Mouse (Mus musculus) CH12.LX (cell line): Measurements from ENCODE around the gene Tcf25.

Experiments
- CHD2 ChIP-seq: IDR thresholded peaks from 2 replicates; pipeline ENCODE4 v1.6.1; 2011; ENCODE audit warnings: low read length, improper control_type of control experiment
- CTCF ChIP-seq, 2 experiments: IDR thresholded peaks in 1 of 2; conservative IDR thresholded peaks in 1 of 2; 2 replicates each; pipeline ENCODE4 v1.5.1; 2011 to 2012; ENCODE audit warnings: low read depth in 2 of 2, low read length in 2 of 2, improper control_type of control experiment in 1 of 2, inconsistent platforms in 1 of 2, mild to moderate bottlenecking in 1 of 2, moderate library complexity in 1 of 2
- ELF1 ChIP-seq: IDR thresholded peaks from 2 replicates; pipeline ENCODE4 v1.6.1; 2014; ENCODE audit warnings: low read depth, mild to moderate bottlenecking, inconsistent platforms, low read length, improper control_type of control experiment
- EP300 ChIP-seq: IDR thresholded peaks from 2 replicates; pipeline ENCODE4 v1.6.1; 2011; ENCODE audit warnings: low read length, improper control_type of control experiment
- ETS1 ChIP-seq: conservative IDR thresholded peaks from 2 replicates; pipeline ENCODE4 v1.6.1; 2012; ENCODE audit warnings: low read depth, mild to moderate bottlenecking, inconsistent platforms, low read length, improper control_type of control experiment, moderate library complexity
- MAFK ChIP-seq: IDR thresholded peaks from 2 replicates; pipeline ENCODE4 v1.6.1; 2011; ENCODE audit warnings: low read length, improper control_type of control experiment; ENCODE audit not compliant: insufficient replicate concordance
- NRF1 ChIP-seq: IDR thresholded peaks from 2 replicates; pipeline ENCODE4 v1.6.1; 2014; ENCODE audit warnings: low read depth, mild to moderate bottlenecking, inconsistent platforms, low read length, improper control_type of control experiment, moderate library complexity
- POLR2A ChIP-seq: IDR thresholded peaks from 2 replicates; pipeline ENCODE4 v1.6.1; 2011; ENCODE audit warnings: low read depth, mild to moderate bottlenecking, improper control_type of control experiment, low read length
- SMC3 ChIP-seq: IDR thresholded peaks from 2 replicates; pipeline ENCODE4 v1.6.1; 2011; ENCODE audit warnings: low read depth, low read length, improper control_type of control experiment
- USF1 ChIP-seq: IDR thresholded peaks from 2 replicates; pipeline ENCODE4 v1.6.1; 2014; ENCODE audit warnings: low read depth, mild to moderate bottlenecking, inconsistent platforms, low read length, improper control_type of control experiment
- USF2 ChIP-seq: conservative IDR thresholded peaks from 2 replicates; pipeline ENCODE4 v1.6.1; 2011; ENCODE audit warnings: low read depth, low read length, improper control_type of control experiment

DNA sequence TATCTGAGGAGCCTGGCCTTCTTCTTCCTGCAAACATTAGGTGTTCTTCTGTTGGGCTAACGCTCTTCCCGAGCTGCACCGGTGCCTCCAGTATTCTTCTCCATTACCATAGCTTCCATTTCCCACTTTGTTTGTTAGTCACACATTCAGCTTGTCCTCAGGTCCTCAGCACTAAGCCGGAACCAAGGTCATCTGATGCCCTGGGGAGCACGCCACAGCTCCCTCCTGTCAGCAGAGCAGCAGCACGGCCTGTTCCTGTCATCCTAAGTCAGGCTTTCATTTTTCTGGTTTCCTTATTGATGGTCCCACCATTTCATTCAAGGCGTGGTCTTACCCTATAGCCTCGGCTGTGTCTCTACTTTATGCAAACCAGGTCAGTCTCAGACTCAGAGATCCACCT lies 14.2 kb downstream of the Tcf25 start:
- no peak for TF ChIP-seq ELF1
- no peak for TF ChIP-seq EP300
- no peak for TF ChIP-seq CTCF (conservative IDR thresholded peaks at IDR 0.05 in 1 of 2, IDR thresholded peaks at IDR 0.05 in 1 of 2; ENCODE audit: low read depth in 2 of 2, low read length in 2 of 2)
- TF ChIP-seq CHD2 = no peak
- TF ChIP-seq USF2 = no peak
- TF ChIP-seq POLR2A = no peak
- no peak for TF ChIP-seq USF1
- no peak for TF ChIP-seq NRF1
- TF ChIP-seq SMC3 = no peak
- no peak for TF ChIP-seq ETS1
- TF ChIP-seq MAFK = no peak
